Mouse (Mus musculus): ENCODE data around the gene Gja4. TPM values are rescaled to one million over a fixed set of nuclear protein-coding genes. Genes with fewer than 3 reads are reported as not detected.

The Gja4 gene
- polyA plus RNA-seq, 1 experiment from 2014 or later = 7.3 TPM

DNA sequence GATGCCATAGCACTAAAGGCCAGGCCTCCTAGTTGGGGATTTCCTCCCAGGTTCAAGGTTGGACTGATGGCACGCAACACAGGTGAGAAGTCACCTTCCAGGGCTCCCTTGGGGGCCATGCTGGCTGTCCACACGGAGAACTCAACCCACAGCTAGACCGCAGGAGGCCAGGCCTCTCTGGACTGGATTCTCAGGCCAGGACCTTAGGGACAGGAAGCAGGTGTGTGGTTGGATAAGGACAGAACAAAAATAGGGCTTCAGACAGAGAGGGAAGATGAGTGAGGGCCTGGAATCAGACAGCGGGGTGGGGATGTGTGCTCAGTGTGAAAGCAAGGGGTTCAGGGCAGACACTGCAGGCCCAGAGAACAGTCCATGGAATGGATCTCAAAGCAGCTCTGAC is 26.9 kb downstream of the Gja4 start:
- Histone ChIP-seq H3K4me2 (replicated peaks; ENCODE audit: low read depth) (no peak overlapping the region), H3K4me3 (ENCODE audit: low read depth, low read length) (no peak overlapping the region), H3K4me1 (replicated peaks; ENCODE audit: control insufficient read depth, insufficient read depth) (no peaks in the 10 kb centered on the region), H3K9me3 (ENCODE audit: control insufficient read depth, low read length) (no peaks in the 10 kb centered on the region), H3K27me3 (ENCODE audit: control insufficient read depth, insufficient read depth, low read length) (no peaks in the 10 kb centered on the region), H3K9ac (ENCODE audit: low read length) (no peak overlapping the region), H3K27ac (replicated peaks) (no peak overlapping the region), H3K36me3 (ENCODE audit: control insufficient read depth, insufficient read depth, low read length) (no peaks in the 10 kb centered on the region)
- TF ChIP-seq EP300 (optimal IDR thresholded peaks at IDR 0.05) = no peak
- TF ChIP-seq CTCF (IDR thresholded peaks at IDR 0.05; ENCODE audit: low read depth) = no peak
- ATAC-seq (ENCODE audit: low FRiP score, low TSS enrichment) (no peak), DNase-seq (ENCODE audit: low spot score) (no peak)
- 79% methylated on average over 4 of the region's 4 CpGs for WGBS

DNA sequence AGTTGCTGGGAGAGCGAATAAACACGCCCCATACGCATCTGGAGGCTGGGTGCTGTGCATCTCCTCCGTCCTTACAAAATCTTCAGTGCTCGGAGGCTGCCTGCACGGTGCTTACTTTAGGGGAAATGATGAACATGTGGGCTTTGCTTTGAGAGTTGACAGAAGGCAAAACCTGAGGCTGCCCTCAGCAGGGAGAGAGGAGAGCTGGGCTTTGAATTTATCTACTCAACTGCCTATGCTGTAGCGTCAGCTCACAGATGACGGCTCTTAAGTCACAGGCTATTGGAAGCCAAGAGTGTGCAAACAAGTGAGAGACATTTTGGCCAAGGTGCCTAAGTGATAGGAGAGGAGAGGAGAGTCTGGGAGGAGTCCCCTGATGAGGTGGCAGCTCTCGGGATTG is 34.6 kb downstream of the Gja4 start:
- WGBS = 62% methylated on average over 9 of the region's 9 CpGs
- no peak overlapping the region for H3K4me2 ChIP-seq (replicated peaks; ENCODE audit: low read depth)
- no peak overlapping the region for H3K4me3 ChIP-seq (ENCODE audit: low read depth, low read length)
- no peak overlapping the region for H3K9ac ChIP-seq (ENCODE audit: low read length)
- DNase-seq (ENCODE audit: low spot score) = no peak
- no peaks in the 10 kb centered on the region for H3K9me3 ChIP-seq (ENCODE audit: control insufficient read depth, low read length)
- H3K27ac ChIP-seq (replicated peaks) = no peak overlapping the region
- TF ChIP-seq EP300 (optimal IDR thresholded peaks at IDR 0.05) = no peak
- TF ChIP-seq CTCF (IDR thresholded peaks at IDR 0.05; ENCODE audit: low read depth) = no peak
- no peaks in the 10 kb centered on the region for H3K36me3 ChIP-seq (ENCODE audit: control insufficient read depth, insufficient read depth, low read length)
- no peaks in the 10 kb centered on the region for H3K27me3 ChIP-seq (ENCODE audit: control insufficient read depth, insufficient read depth, low read length)
- no peak for ATAC-seq (ENCODE audit: low FRiP score, low TSS enrichment)
- no peaks in the 10 kb centered on the region for H3K4me1 ChIP-seq (replicated peaks; ENCODE audit: control insufficient read depth, insufficient read depth)

DNA sequence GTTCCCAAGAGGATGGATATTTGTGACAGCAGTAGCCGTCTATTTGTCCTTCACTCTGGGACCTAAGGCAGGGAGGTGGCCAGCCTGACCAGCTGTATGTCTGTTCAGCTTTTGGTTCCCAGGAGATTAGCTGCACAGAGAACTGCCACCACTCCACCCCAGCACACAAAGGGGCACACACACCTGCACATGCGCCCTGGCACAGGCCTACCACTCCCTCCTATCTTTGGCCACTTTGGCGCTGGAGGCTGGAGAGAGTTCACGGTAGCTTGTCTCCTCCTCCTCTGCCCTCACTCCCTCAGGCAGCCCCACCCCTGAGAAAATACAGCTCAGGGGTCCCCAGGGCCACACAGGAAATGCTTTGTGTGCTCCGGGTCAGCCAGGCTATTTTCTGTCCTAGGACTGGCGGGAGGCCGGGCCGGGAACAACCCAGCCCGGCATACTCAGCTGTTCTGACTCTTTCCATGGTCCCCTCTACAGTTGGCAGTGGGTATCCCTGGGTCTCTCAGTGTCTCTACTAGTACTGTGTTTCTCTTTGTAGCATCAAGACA is 35.3 kb downstream of the Gja4 start:
- no peaks in the 10 kb centered on the region for H3K27me3 ChIP-seq (ENCODE audit: control insufficient read depth, insufficient read depth, low read length)
- 45% methylated on average over 9 of the region's 9 CpGs for WGBS
- TF ChIP-seq CTCF (IDR thresholded peaks at IDR 0.05; ENCODE audit: low read depth) = no peak
- TF ChIP-seq EP300 (optimal IDR thresholded peaks at IDR 0.05) = no peak
- no peaks in the 10 kb centered on the region for H3K4me1 ChIP-seq (replicated peaks; ENCODE audit: control insufficient read depth, insufficient read depth)
- no peak; the same call in 1 of the 2 replicates for ATAC-seq (ENCODE audit: low FRiP score, low TSS enrichment)
- no peaks in the 10 kb centered on the region for H3K9me3 ChIP-seq (ENCODE audit: control insufficient read depth, low read length)
- H3K36me3 ChIP-seq (ENCODE audit: control insufficient read depth, insufficient read depth, low read length) = no peaks in the 10 kb centered on the region
- no peak overlapping the region for H3K9ac ChIP-seq (ENCODE audit: low read length)
- H3K27ac ChIP-seq (replicated peaks) = no peak overlapping the region
- no peak for DNase-seq (ENCODE audit: low spot score)
- H3K4me2 ChIP-seq (replicated peaks; ENCODE audit: low read depth) = no peak overlapping the region
- no peak overlapping the region for H3K4me3 ChIP-seq (ENCODE audit: low read depth, low read length)

DNA sequence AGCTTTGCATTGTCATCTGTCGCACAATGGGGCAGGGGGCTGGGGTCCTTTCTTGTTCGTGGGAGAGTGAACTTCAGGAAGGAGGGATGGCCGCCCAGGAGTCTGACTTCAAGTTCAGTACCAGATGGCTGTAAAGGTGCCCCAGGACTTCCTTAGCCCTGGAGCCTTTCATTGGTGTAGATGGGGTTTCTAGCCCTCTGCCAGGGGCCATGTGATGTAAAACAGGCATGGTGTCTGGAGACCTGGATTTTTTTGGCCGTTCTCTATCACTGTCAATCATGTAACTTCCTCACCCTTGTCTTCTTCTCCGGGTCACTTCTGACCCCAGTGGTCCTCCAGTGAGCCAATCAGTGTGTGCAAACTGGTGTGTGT is 49.7 kb downstream of the Gja4 start:
- H3K4me2 ChIP-seq (replicated peaks; ENCODE audit: low read depth) = no peak overlapping the region
- WGBS = 71% methylated on average over 5 of the region's 5 CpGs

DNA sequence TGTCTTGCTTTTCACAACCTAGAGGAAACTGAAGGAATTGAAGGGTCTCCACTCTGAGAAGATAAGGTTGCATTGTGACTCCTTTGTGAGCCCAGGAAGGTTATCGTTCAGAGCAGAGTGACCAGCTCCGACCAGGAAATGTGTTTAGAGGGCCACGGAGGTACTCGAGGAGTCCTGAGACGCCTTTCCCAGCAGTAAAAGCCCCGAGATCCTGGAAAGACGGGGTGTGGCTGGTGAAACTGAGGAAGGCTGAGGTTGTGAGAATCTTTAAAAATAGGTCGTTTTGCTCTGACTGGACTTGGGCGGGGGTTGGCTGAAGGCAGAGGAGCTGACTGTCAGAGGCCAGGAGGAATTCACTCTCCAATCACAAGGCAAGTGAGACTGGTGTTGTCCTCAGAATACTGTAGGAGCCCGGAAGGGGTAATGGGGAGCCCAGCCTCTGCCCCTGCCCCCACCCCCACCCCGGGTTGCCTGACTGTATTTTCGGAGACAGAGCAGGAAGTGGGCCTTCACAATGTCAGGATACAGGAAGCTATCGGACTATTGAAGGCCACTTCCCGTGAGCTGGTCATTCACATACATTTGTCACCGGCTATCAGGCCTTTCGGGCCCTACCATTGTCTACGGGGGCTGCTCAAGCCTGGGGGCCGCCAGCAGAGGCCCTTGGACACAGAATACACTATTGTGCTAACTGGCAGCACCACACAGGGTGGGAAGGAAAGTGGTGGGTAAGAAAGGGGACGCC is 50.2 kb downstream of the Gja4 start:
- ATAC-seq (ENCODE audit: low FRiP score, low TSS enrichment) = no peak
- WGBS = 60% methylated on average over 19 of the region's 19 CpGs

More for the DNA sequence above, 49.7 kb downstream of the Gja4 start:
- TF ChIP-seq CTCF (IDR thresholded peaks at IDR 0.05; ENCODE audit: low read depth) (no peak), EP300 (optimal IDR thresholded peaks at IDR 0.05) (no peak)
- no peak for DNase-seq (ENCODE audit: low spot score)
- no peak overlapping the region for H3K4me3 ChIP-seq (ENCODE audit: low read depth, low read length)
- H3K36me3 ChIP-seq (ENCODE audit: control insufficient read depth, insufficient read depth, low read length) = no peaks in the 10 kb centered on the region
- ATAC-seq (ENCODE audit: low FRiP score, low TSS enrichment) = no peak
- no peaks in the 10 kb centered on the region for H3K27me3 ChIP-seq (ENCODE audit: control insufficient read depth, insufficient read depth, low read length)
- peak overlapping the region; percentile 13; the same call in 1 of the 2 replicates for H3K27ac ChIP-seq (replicated peaks)
- H3K4me1 ChIP-seq (replicated peaks; ENCODE audit: control insufficient read depth, insufficient read depth) = no peaks in the 10 kb centered on the region
- no peaks in the 10 kb centered on the region for H3K9me3 ChIP-seq (ENCODE audit: control insufficient read depth, low read length)
- H3K9ac ChIP-seq (ENCODE audit: low read length) = no peak overlapping the region

DNA sequence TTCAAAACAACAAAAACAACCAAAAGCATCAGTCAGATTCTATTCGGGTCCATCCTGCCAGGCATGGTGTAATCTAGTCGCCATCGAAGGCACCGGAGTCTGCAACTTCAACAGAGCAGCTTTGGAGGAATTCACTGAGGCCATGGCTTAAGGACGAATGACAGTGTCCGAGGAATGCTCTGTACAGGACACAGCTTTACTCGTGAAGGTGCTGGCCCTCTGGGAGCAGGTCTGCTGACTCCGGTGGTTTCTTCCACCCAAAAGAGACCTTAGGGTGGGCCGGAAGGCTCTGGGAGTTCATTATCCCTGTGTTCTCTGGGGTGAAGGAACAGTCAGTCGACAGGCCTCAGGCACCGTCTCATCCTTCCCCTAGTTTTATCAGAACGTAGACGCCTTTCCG is 52.2 kb downstream of the Gja4 start:
- Histone ChIP-seq H3K36me3 (ENCODE audit: control insufficient read depth, insufficient read depth, low read length) (no peaks in the 10 kb centered on the region), H3K27me3 (ENCODE audit: control insufficient read depth, insufficient read depth, low read length) (no peaks in the 10 kb centered on the region), H3K4me1 (replicated peaks; ENCODE audit: control insufficient read depth, insufficient read depth) (no peaks in the 10 kb centered on the region), H3K9me3 (ENCODE audit: control insufficient read depth, low read length) (no peaks in the 10 kb centered on the region), H3K4me3 (ENCODE audit: low read depth, low read length) (no peak overlapping the region), H3K27ac (replicated peaks) (no peak overlapping the region), H3K4me2 (replicated peaks; ENCODE audit: low read depth) (no peak overlapping the region), H3K9ac (ENCODE audit: low read length) (no peak overlapping the region)
- TF ChIP-seq CTCF (IDR thresholded peaks at IDR 0.05; ENCODE audit: low read depth) = no peak
- TF ChIP-seq EP300 (optimal IDR thresholded peaks at IDR 0.05) = no peak
- DNase-seq (ENCODE audit: low spot score) = no peak
- 90% methylated on average over 14 of the region's 14 CpGs for WGBS
- no peak for ATAC-seq (ENCODE audit: low FRiP score, low TSS enrichment)

More for the DNA sequence above, 50.2 kb downstream of the Gja4 start:
- H3K27ac ChIP-seq (replicated peaks) = peak overlapping the region; percentile 13; the same call in 1 of the 2 replicates
- TF ChIP-seq CTCF (IDR thresholded peaks at IDR 0.05; ENCODE audit: low read depth) (no peak), EP300 (optimal IDR thresholded peaks at IDR 0.05) (no peak)
- H3K4me3 ChIP-seq (ENCODE audit: low read depth, low read length) = no peak overlapping the region
- no peaks in the 10 kb centered on the region for H3K27me3 ChIP-seq (ENCODE audit: control insufficient read depth, insufficient read depth, low read length)
- no peaks in the 10 kb centered on the region for H3K36me3 ChIP-seq (ENCODE audit: control insufficient read depth, insufficient read depth, low read length)
- no peak for DNase-seq (ENCODE audit: low spot score)
- H3K4me2 ChIP-seq (replicated peaks; ENCODE audit: low read depth) = no peak overlapping the region
- no peak overlapping the region for H3K9ac ChIP-seq (ENCODE audit: low read length)
- no peaks in the 10 kb centered on the region for H3K9me3 ChIP-seq (ENCODE audit: control insufficient read depth, low read length)
- no peaks in the 10 kb centered on the region for H3K4me1 ChIP-seq (replicated peaks; ENCODE audit: control insufficient read depth, insufficient read depth)

Other genes with a start within 250 kb of the Gja4 start
- 5.1 and 6.6 TPM in 2 replicates for gene Zmym6, start 236.7 kb downstream of the Gja4 start, polyA plus RNA-seq (2015; fragmentation: Nextera tagmentation; extraction: Ambion mirVana)
- 14.5 and 16.0 TPM in 2 replicates for gene Tmem35b, start 190.3 kb downstream of the Gja4 start, polyA plus RNA-seq (2015; fragmentation: Nextera tagmentation; extraction: Ambion mirVana)
- gene Dlgap3, start 144.8 kb downstream of the Gja4 start, polyA plus RNA-seq (2015; fragmentation: Nextera tagmentation; extraction: Ambion mirVana) = 0.45 and 0.47 TPM in 2 replicates
- 37.7 and 41.1 TPM in 2 replicates for gene Smim12, start 70.3 kb downstream of the Gja4 start, polyA plus RNA-seq (2015; fragmentation: Nextera tagmentation; extraction: Ambion mirVana)
- gene Gjb3, start 16.8 kb upstream of the Gja4 start, polyA plus RNA-seq (2015; fragmentation: Nextera tagmentation; extraction: Ambion mirVana) = 15.1 and 15.5 TPM in 2 replicates
- gene Gjb4, start 40.0 kb upstream of the Gja4 start, polyA plus RNA-seq (2015; fragmentation: Nextera tagmentation; extraction: Ambion mirVana) = 1.7 and 2.0 TPM in 2 replicates
- gene Gjb5, start 44.1 kb upstream of the Gja4 start, polyA plus RNA-seq (2015; fragmentation: Nextera tagmentation; extraction: Ambion mirVana) = 3.3 and 3.8 TPM in 2 replicates